Mouse (Mus musculus) thymus, adult 2 months (tissue): ENCODE results near the gene Dtx3.

ENCODE experiments used
- CTCF ChIP-seq: fragments of 200-500 bp; IDR thresholded peaks from 2 replicates; pipeline ENCODE4 v1.5.1; 2012; ENCODE audit warnings: mild to moderate bottlenecking, control low read depth, low read length, moderate library complexity, borderline replicate concordance; ENCODE audit not compliant: control insufficient read depth, poor library complexity, insufficient read depth; ENCODE audit errors: extremely low read depth
- POLR2A ChIP-seq: fragments of 200-500 bp; IDR thresholded peaks from 2 replicates; pipeline ENCODE4 v1.6.1; 2012; ENCODE audit warnings: mild to moderate bottlenecking, low read length, control low read depth, moderate library complexity; ENCODE audit not compliant: control insufficient read depth, poor library complexity, insufficient read depth; ENCODE audit errors: extremely low read depth

GRCm38 (mm10) chr10:127233141-127233540 is 37.6 kb upstream of the Dtx3 start:
- TF ChIP-seq CTCF (peak; percentile 40; the same call in 1 of the 2 replicates), POLR2A (no peak)
